Mouse (Mus musculus): Measurements from ENCODE around the gene Gtpbp1.

The Gtpbp1 gene

DNA sequence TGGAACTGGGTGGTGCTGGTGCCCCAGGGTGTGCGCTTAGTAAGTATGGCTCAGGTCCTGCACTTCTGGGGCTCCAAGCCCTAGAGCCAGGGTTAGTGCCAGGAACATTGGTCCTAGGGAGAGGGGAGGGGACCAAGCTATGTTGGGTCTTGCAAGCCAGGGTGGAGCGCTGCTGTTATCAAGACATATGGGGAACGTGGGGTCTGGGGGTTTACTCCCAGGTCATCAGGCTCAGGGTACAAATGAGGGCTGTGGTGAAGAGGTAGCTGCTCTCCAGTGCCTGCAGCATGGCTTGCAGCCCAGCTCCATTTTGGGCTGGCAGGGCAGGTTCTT lies 62.7 kb downstream of the Gtpbp1 start:
- DNase-seq (ENCODE audit: low spot score in 2 of 2) = no peak

DNA sequence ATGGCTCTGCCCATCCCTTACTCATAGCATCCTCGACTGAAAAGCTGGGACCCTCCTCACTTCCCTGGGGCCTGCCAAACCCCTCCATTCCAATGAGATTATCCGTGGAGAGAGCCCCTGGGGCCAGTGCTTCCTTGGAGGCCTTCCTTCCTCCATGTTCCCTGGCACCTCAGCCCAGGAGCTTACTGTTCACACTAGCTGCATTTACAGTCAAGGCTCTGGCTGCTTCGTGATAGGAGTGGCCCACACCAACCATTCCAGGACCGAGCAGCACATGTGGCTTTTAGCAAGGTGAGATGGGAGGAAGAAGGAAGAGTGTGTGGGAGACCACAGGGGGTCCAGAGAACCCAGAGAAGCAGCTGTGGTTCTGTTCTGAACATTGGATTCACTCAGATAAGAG lies 63.2 kb downstream of the Gtpbp1 start:
- no peak for DNase-seq (ENCODE audit: low spot score in 2 of 2)

DNA sequence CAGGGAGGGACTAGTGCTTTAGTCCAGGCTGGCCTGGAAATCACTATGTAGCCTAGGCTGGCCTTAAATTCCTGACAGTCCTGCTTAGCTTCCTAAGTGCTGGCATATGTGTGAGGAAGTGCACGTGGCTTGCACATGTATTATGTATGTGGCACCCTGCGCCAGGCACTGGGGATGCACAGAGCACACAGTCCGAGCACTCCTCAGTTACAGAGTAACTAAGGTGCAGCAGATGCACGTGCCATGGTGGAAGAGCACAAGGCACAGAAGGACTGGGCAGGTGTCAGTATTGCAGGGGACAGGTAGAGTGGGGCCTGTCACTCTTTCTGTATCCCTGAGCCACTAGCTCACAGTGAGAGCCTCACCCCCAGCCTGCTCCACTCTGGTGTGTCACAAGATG lies 64.5 kb downstream of the Gtpbp1 start:
- DNase-seq (ENCODE audit: low spot score in 2 of 2) = no peak

DNA sequence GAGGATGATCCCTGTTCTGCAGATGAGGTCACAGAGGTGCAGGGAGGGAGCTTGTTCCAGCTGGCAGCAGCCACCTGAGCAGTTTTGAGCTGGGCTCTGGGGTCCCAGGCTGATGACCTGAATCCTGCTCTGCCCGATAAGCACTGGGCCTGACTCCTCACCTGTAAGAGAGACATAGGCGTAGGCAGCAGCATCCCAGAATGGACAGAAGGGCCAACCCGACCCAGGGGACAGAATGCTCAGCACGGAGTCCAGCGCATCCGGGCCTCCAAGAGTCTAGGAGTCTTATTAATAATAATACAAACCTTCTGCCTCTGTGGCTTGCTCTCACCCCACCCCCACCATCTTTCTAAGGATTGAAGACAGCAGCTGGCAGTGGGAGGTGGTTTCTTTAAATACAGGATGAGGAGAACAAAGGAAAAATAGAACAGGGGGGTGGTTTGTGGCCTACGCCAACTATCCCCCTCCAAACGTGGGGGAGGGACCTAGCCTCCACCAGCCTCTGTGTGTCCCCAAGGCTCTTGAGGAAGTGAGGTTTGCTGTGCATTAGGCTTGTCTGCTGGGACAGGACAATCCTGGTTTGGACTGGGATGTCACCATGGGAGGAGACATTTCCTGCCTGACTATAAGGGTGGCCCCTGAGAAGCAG lies 65.5 kb downstream of the Gtpbp1 start:
- DNase-seq (ENCODE audit: low spot score in 2 of 2) = no peak

DNA sequence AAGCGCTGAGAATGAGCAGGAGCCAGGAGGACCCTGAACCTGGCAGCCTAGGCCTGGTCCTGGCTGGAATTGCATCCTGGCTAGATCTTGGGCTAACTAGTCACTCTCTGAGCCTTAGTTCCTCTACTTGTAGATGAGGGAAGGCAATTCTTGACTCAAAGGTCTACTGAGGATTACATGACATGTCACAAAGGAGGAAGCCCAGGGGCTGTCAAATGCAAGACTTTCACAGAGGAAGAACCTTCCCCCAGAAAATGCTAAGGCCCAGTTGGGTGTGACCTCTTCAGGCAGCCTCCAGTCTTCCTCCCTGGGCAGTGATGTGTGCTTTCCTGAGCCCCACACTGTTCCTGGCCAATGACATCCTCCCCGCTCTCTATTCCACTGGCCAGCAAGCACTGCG lies 66.5 kb downstream of the Gtpbp1 start:
- no peak for DNase-seq (ENCODE audit: low spot score in 2 of 2)

DNA sequence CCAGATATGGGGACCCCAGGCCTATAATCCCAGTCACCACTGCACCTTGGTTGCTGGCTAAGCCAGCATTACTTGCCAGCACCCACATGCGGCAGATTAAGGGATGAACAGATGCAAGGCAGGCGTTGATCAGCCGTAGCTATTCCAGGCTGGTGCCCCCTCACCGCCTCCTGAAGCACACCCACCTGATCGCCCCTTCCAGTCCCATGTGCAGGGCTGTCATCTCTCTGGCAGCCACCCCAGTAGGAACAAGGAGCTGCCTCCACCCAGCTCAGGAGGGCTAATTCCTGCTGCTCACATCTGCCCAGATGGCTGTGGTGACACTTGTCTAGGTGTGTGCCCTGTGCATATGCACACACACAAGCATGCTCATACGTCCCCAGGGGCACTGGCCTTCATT lies 70.3 kb downstream of the Gtpbp1 start:
- no peak for DNase-seq (ENCODE audit: low spot score in 2 of 2)

DNA sequence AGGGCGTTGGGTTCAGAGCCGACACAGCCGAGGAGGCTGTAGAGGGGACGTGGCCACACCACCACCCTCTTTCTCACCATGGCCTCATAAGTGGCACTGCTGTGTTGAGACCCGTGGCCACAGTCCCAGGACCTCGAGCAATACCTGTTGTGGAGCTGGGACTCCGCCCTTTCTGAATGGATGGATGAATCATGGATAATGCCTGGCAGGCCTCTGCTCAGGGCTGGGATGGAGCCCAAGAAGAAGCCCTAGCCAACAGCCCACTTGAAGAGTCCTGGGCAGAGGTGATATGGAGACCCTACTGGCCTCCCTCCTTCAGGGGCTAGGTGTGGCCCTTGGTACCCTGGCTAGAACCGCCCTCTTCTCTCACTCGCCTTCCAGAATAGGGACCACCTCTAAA lies 72.4 kb downstream of the Gtpbp1 start:
- DNase-seq (ENCODE audit: low spot score in 2 of 2) = no peak

DNA sequence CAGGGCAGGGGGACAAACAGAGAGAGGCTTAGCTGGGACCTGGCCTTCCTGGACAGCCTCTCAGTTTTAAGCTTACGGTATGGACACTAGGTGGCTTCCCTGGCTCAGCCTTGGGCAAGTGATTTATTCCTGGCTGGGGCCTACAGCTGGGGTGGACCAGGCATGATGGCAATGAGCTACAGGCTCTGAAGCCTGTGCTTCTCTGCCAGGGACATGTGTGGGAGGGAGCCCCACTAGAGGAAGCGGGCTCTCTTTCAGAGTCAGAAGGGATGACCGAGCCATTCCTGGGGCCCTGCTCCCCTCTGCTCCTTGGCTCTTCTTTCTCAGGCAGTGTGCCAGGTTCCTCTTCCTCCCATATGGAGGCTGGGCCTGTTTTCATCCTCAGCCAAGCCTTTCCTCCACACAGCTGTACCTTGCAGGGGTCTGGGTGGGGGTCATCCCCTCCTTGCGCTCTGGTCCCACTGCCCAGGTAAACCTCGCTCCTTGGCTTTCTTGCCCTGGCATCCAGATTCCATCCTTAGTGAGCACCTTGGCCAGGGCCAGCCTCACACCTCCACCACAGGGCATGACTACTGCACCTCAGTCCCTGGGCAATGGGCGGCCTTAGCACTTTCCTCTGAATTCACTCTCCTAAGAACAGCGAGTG lies 73.1 kb downstream of the Gtpbp1 start:
- no peak for DNase-seq (ENCODE audit: low spot score in 2 of 2)

DNA sequence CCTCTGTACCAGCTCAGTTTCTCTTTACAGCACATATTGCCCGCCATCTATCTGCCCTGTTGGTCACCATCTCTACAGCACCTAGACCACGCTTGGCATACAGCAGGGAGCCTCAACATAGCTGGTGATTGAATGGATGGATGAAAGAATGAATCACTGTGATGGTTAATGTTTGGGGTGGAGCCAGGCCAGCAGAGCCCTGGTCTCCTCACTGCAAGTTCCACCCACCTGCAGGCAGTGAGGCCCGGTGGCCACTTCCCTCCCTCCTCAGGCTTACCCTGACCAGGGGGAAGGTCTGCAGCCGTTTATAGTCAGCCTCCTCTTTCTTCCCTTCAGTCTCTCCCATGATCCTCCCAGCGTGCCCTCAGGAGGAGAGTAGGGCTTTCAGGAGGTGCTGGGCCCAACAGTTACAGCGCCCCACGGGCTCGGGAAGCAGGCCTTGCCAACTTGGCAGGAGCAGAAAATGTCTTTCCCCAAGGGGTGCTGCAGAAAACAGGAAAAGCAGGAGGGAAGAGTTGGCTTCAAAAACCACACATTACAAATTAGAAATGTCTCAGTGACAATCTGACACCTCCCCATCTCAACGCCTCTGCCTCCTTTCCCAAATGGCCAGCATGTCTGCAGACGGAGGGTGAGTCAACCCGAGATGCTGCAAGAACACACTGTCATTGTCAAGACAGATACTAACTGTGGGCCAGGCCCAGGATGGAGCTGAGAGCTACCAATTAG lies 74.1 kb downstream of the Gtpbp1 start:
- no peak for DNase-seq (ENCODE audit: low spot score in 2 of 2)

DNA sequence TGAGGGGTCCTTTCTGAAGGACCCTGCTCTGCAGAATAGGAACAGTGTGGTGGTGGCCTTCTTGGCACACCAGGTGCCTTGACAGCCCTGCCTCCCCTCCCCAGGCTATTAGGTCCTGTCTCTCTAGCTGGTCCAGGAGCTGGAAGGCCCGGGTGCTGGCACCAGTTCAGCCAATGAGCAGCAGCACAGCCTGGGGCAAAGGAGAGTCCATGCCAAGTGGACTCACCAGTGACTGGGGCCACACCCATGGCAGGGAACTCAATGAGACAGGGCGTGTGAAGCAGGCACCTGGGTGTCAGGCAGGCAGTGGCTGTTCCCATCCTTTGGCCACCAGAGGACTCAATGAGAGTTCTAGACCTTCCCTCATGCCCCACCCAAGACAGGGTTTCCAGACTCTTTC lies 74.7 kb downstream of the Gtpbp1 start:
- no peak for DNase-seq (ENCODE audit: low spot score in 2 of 2)

DNA sequence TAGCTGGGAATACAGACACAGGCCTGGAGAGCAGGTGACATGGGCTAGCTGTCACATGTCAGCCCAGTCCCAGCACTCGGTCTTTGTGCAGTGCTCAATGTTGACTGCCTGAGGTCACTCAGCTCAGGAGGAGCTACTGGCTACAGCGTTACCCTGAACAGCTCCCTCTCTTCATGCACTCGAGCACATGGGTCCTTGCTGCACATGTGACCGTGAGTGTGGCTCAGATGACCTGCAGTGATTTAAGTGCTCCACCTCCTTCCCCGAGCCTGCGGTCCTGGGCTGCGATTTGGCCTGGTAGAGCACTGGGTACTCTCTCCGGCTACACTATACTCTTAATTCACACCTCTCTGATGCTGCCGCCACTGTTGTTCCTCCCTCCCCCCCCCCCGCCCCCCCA lies 75.5 kb downstream of the Gtpbp1 start:
- DNase-seq (ENCODE audit: low spot score in 2 of 2) = no peak

DNA sequence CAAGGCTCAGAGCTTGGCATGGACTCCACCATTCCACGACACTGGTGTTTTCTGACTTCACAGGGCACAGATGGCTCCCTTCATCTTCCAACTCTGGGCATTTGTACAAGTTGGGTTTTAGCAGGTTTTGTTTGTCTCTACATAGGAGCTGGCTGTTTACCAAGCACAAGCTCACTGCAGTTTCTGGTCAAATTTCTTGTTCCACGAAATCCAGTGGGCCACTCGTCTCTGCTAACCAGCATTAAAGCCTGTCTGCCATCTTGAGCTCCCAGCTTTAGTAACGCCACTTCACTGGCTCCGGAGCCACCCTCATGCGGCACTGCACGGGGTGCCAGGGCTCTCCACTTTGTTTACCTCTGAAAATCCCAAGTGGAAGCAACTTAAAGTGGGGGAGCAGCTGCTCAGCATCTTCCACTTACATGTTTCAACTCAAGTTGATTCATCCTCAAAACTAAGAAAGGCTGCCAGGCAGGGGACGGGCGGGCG lies 76.0 kb downstream of the Gtpbp1 start:
- no peak for DNase-seq (ENCODE audit: low spot score in 2 of 2)

DNA sequence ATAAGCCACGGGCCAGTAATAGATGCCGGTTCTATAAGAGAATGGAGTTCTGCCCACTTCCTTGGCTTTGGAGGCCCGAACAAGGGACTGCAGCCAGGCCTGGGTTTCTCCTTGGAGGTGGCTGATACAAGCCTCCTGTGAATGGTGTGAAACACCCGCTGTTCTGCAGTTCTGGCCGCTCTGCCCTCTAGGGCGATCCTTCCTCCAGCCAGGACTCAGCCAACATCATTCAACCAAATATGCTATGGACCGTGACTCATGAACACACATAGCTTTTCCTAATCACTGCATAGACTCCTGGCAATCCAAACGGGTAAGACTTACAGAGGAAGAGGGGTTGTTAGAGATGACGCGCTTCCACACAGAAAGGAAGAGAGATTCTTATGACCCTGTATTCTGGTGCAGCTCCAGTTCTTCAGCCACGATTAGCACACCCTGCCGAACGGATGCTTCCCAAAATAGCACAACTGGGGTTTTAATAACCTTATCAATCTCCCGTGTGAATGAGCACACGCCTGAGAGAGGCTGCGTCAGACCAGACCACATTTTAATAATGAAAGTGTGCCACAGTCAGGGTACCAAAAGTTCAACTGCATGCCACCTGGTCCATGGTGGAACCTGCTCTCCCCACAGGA lies 76.8 kb downstream of the Gtpbp1 start:
- no peak for DNase-seq (ENCODE audit: low spot score in 2 of 2)

DNA sequence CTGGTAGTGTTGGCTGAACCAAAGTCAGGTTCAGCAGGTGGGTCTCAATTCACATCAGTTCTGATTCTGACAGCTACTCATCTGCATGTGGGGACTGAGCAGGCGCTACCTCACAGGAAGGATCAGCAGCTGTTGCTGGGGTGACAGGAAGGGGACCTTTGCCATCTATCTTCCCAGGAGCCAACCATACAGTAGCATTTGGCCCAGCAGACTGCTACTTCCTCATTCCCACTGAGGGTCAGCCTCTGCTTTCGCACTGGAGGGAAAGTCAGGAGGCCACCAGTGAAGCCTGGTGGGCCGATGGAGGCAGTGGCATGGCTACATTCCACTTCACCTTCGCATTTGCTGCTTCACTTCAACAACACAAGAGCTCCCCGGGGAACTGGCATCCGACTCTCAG lies 77.7 kb downstream of the Gtpbp1 start:
- no peak for DNase-seq (ENCODE audit: low spot score in 2 of 2)

DNA sequence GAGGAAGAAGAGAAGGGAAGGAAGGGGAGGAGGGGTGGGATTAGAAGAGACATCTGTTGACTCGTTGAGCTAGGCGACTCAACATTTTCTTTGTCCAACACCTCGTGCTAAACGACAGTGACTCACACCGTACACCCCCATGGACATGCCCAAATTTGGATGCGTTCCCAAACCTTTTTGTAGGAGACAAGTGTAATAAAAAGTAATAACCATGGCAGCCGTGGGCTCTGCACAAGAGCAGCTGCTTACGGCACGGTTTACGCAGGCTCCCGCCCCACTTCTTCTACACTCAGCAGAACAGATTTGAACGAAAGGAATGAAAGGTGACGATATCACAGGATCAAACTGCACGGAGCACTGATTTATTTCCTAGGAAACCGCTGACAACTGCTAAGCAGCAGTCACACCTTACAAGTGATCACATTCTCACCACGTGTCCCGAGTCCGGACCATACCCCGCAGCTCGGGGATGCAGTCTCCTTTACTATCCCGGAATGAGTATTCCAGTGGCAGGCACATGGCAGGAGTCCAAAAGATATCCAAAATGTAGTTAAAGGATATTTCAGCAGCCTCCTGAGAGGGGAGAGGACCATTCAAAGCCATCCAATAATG lies 80.1 kb downstream of the Gtpbp1 start:
- DNase-seq (ENCODE audit: low spot score in 2 of 2) = no peak

Data from spleen, postnatal 10 days (tissue).